Mouse (Mus musculus) CD4-positive, CD25-positive, alpha-beta regulatory T cell, adult 2 months (primary cell): ENCODE measurements around the gene Taar7f.
"Not testable (repeated sequence)": the region's sequence is repeated elsewhere in the genome, so short reads cannot be mapped to it uniquely, and the experiment has no call there.

Source experiments
- DNase-seq: peaks from one replicate; pipeline ENCODE4 v3.0.0-alpha.2; 2012; ENCODE audit warnings: low read depth, low spot score

The Taar7f gene

GRCm38 (mm10) chr10:24049210-24049609, at the start of gene Taar7f:
TSS of gene Taar7f (plus strand) at chr10:24049510.
- no peak for DNase-seq

DNA sequence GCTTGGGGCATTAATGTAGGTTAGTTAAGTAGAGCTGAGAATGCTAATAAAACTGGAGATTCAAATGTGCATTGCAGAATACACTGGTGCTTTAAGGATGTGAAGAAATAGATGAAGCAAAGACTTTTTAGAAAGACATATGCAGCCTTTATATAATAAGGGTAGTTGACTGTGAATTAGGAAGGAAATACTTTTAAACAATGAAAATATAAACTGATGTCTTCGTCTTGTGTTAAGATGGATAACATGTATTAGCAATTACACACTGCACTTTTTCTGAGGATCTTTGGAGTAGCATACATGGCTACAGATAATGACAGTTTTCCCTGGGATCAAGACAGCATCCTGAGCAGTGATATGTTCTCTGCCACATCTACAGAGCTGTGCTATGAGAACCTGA, 49.7 kb upstream of the Taar7f start, which contains the start of gene Taar7b:
Taar7b (plus strand) TSS at position 301 of the 400 bp plus-strand sequence.
- DNase-seq = no peak

DNA sequence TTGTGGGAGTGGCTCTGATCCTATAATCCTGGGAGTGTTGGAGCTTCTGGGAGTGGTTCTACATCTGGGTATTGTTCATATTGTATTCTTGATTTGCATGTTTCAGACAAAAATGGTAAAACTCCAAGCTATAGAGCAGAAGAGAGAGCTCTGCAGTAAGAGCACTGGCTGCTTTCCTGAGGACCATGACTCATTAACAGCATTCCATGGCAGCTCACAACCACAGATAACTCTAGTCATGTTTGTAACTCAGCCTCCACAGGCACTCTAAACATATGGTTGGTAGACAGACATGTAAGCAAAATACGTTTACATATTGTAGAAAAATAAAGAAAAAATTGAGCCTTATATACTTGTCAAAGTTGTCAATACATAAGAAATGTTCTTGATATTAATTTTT, 42.9 kb upstream of the Taar7f start:
- DNase-seq = no peak

- no peak for DNase-seq
Observed at GRCm38 (mm10) chr10:24007034-24007433, 42.3 kb upstream of the Taar7f start.

DNA sequence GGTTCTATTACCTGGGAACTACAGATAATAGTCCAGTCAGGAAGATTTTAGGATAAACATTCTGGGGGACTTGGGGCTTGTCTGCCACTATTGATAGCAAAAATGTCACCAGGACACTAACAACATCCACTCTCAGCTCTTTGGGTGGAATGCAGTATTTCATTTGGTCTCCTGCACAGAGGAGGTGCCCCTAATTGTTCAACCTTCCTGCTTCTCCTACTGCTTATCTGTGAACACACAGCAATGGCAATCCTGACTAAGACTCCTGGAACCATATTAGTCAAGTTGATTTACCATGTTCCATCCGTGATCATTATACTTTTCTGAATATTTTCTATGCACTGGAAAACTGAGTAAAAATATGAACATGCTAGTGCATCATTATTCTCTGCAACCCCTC, 41.2 kb upstream of the Taar7f start:
- DNase-seq = no peak

DNA sequence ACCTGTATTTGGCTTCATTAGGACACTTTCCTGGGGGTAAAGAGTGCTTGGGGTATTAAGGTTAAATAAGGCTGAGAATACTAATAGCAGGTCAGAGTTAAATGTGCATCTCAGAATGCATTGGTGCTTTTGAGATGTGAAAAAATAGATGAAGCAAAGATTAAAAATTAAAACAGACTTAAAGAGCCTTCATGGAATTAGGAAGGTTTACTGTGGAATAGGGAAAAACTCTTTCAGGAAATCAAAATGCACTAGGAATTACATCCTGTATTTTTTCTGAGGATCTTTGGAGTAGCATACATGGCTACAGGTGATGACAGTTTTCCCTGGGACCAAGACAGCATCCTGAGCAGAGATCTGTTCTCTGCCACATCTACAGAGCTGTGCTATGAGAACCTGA, 22.4 kb upstream of the Taar7f start, which contains the start of gene Taar7d:
Taar7d (plus strand) TSS at position 301 of the 400 bp plus-strand sequence.
- no peak for DNase-seq

- DNase-seq = no peak
Observed at GRCm38 (mm10) chr10:24031347-24031746, 18.0 kb upstream of the Taar7f start.

GRCm38 (mm10) chr10:24037314-24037713, 12.0 kb upstream of the Taar7f start, which contains the start of gene Taar7e:
TSS of gene Taar7e (plus strand) at chr10:24037614.
- DNase-seq = no peak

- DNase-seq = no peak
Observed at GRCm38 (mm10) chr10:24040120-24040869, 9.0 kb upstream of the Taar7f start.

GRCm38 (mm10) chr10:24052039-24052438, 2.7 kb downstream of the Taar7f start:
- DNase-seq = no peak

- DNase-seq = no peak
Observed at GRCm38 (mm10) chr10:24058986-24059385, 9.7 kb downstream of the Taar7f start.

DNA sequence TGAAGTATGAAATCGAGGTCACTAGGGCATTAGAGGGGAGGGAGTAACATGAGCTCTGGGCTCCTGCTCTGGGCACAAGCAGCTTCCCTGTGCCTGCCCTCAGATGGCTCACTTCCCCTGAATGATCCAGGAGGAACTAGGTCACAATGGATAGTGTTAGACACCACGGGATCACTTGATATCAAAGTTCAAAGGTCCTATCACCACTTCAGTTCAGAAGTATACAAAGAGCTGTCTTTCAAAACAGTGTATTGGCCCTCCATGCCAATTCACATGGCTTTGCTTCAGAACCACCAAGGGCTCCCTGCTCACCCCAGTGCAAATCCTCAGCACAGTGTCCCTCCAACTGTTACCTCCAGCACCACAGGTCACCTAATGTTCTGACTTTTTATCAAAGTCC, 25.4 kb downstream of the Taar7f start:
- not testable (repeated sequence) for DNase-seq

DNA sequence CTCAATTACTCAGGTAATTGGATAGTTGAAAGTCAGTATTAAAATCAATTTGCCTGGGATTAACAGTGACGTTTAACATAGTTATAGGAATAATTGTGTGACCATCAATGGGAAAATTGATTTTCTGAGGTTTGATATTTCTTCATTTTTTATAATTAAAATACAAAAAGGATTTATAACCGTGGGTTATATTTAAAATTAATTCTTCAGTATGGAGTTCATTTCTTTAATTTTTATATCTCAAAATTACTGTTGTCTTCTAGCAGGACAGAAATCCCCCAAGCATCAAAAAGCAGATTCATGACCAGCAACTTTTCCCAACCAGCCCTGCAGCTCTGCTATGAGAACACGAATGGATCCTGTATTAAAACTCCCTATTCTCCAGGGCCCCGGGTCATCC, 26.9 kb downstream of the Taar7f start, which contains the start of gene Taar8a:
Taar8a (plus strand) TSS at position 301 of the 400 bp plus-strand sequence.
- not testable (repeated sequence) for DNase-seq

- DNase-seq = peak; percentile 5
Observed at GRCm38 (mm10) chr10:24080166-24080565, 30.9 kb downstream of the Taar7f start.

GRCm38 (mm10) chr10:24085936-24086335, 36.6 kb downstream of the Taar7f start:
- DNase-seq = no peak

- no peak for DNase-seq
Observed at GRCm38 (mm10) chr10:24086555-24086954, 37.2 kb downstream of the Taar7f start.

DNA sequence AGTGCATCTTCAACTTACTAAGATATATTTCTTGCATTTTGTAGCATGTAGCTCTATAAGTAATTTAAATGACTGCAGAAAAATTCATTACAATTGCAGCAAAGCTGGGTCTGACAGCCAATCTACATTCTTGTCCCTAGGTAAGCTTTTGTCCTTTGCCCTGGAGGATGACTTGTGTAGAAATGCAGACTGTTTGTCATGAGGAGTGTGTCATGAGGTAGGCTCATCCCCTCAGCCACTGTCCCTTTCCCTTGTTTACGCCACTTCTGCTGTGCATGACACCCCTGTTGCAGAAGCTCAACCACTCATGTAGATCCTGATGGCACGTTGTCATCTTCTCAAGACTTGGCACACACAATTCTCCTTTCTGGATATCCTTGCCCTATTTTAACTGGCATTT, 37.9 kb downstream of the Taar7f start:
- no peak for DNase-seq

DNA sequence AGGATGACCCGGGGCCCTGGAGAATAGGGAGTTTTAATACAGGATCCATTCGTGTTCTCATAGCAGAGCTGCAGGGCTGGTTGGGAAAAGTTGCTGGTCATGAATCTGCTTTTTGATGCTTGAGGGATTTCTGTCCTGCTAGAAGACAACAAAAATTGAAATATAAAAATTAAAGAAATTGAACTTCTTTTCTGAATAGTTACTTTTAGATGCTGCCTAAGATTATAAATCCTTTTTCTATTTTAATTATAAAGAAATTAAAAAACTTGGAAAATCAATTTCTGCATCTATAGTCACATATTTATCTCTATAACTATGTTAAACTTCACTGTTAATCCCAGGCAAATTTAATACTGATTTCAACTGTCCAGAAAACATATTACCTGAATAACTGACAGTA, 42.9 kb downstream of the Taar7f start, which contains the start of gene Taar8b:
Taar8b (minus strand) TSS at position 101 of the 400 bp plus-strand sequence.
- no peak for DNase-seq

- not testable (repeated sequence) for DNase-seq
Observed at GRCm38 (mm10) chr10:24097010-24097409, 47.7 kb downstream of the Taar7f start.
